Mouse (Mus musculus): Measurements from ENCODE around the gene Xpo6.

Gene Xpo6

DNA sequence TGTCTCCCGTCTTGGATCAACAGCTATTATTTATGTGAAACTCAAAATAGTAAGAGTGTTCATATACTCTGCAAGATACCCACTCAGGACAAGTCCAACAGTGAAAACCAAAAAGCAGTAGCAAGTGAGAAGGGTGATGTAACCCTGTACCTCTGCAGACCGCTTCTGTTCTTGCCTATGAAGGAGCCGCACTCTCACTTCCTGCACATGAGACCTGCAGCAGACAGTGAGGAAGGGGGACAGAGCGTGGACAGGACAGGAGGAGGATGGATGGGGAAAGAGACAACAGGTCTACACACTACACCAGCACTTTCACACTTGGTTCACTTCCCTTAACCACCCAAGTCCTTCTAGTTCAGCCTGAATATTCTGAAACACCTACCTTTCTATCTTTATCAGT is 48.0 kb downstream of the Xpo6 start:
- in situ Hi-C loops (cut with MboI; ENCODE audit: low pct_unique_long_range_greater_than_20kb in 1 of 2, low sequenced_read_pairs in 2 of 2, unreplicated experiment in 1 of 2), result no loop called here

DNA sequence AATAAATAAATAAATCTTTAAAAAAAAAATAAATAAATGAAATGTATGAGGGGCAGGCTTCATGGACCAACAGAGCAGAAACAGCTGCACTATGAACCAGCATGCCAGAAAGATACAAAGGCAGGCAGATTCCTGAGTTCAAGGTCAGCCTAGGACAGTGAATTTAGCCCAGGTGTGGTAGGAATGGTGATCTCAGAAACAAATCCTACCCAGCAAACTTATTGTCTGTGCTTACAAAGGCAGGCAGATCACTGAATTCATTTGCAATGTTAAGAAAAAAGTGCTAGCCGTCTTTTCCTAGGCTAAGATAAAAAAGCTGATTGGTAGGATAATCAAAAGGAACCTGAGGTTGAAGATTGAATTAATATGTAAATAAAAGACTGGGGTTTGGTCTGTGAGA is 54.1 kb downstream of the Xpo6 start:
- in situ Hi-C loops (cut with MboI; ENCODE audit: low pct_unique_long_range_greater_than_20kb in 1 of 2, low sequenced_read_pairs in 2 of 2, unreplicated experiment in 1 of 2), result no loop called here

DNA sequence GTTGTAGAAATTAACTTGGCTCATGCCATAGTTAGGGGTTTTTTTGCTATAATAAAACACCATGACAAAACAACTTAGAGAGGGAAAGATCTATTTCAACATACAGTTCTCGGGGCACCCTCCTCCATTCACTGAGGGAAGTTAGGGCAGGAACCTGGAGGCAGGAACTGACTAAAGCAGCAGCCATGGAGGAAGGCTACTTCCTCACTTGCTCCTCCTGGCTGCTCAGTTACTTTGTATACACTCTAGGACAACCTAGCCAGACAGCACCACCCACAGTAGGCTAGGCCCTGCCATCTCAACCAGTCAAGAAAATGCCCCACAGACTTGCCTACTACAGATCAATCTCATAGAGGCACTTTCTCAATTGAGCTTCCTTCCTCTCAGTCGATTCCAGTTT is 55.9 kb downstream of the Xpo6 start:
- in situ Hi-C loops (cut with MboI; ENCODE audit: low pct_unique_long_range_greater_than_20kb in 1 of 2, low sequenced_read_pairs in 2 of 2, unreplicated experiment in 1 of 2), result no loop called here

DNA sequence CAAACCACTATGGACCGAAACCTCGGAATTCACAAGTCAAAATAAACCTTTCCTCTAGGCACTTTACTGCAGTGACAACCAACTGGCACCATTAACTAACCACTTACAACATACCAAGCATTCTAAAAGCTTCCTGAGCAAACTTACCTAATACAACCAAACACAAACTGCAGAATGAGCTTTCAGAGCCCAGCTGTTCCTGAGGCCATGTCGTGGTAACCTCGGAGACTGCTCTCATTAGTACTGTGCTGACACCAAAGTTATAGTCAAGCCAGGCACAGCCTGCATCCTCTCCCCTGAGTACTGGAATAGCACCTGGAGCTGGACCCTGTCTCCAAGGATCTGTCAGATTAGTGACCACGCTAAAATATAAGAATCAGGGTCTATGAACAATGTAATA is 62.5 kb downstream of the Xpo6 start:
- in situ Hi-C loops (cut with MboI; ENCODE audit: low pct_unique_long_range_greater_than_20kb in 1 of 2, low sequenced_read_pairs in 2 of 2, unreplicated experiment in 1 of 2), result no loop called here

DNA sequence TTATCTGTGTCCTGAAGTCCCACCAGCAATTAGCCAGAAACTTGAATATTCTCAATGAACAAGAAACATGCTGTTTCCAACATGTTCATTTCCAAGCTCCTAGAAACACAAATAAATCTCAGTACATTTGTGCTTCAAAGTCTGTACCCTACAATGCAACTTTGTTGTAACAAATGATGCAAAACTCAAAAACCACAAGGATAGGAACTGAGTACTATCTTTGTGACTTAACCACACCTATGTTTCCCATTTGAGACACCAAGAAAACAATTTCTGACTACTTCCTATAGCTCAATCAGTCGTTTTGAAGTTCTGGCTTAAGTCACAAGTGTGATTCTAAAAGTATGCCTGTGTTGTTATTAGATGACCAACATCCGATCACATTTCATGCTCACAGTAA is 64.9 kb downstream of the Xpo6 start:
- in situ Hi-C loops (cut with MboI; ENCODE audit: low pct_unique_long_range_greater_than_20kb in 1 of 2, low sequenced_read_pairs in 2 of 2, unreplicated experiment in 1 of 2), result no loop called here

DNA sequence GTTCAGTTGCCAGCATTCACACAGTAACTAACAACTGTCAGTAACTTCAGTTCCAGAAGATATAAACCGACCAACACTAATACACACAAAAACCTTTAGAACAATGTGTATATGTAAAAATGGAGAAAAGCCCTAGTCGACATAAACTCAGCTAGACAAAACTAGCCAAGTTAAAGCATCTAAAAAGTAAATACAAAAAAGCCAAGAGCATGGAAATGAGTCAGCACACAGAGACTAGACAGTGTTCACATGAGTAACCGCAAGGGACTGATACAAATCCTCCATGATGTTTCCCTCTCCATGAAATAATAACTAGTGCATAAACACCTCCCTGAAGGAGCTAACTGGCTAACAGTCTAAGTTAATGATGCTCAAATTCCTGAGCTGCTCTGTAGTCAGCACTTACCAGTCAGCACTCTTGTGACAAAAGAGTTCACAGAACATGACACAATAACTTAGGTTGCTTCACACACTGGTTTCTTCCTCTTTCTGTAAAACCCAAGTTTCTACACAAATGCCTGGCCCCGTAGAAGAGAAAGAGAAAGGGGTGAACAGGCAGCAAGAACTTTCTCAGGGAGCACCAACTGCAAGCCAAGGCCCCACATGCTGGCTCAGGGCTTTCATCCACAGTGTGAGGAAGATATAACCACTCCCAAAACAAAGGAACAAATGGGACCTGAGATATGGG is 65.5 kb downstream of the Xpo6 start:
- in situ Hi-C loops (cut with MboI; ENCODE audit: low pct_unique_long_range_greater_than_20kb in 1 of 2, low sequenced_read_pairs in 2 of 2, unreplicated experiment in 1 of 2), result no loop called here

DNA sequence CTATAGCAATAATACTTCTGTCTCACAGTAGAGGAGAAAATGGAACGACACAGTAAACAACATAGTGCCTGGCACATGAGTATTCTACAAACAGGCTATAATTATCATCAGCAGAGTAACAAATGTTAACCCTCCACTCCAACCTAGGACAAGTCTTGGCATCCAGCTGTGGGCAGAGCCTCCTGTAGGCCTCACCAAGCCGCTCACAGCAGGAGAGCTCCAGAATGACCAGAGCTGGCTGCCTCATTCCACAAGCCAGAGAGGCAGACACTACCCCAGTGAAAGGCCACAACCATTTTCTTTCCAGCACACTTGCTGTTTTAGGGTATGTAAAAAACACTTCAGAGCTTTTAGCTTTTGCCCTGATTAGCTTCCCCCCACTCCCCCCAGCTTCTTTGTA is 72.6 kb downstream of the Xpo6 start:
- in situ Hi-C loops (cut with MboI; ENCODE audit: low pct_unique_long_range_greater_than_20kb in 1 of 2, low sequenced_read_pairs in 2 of 2, unreplicated experiment in 1 of 2), result no loop called here

DNA sequence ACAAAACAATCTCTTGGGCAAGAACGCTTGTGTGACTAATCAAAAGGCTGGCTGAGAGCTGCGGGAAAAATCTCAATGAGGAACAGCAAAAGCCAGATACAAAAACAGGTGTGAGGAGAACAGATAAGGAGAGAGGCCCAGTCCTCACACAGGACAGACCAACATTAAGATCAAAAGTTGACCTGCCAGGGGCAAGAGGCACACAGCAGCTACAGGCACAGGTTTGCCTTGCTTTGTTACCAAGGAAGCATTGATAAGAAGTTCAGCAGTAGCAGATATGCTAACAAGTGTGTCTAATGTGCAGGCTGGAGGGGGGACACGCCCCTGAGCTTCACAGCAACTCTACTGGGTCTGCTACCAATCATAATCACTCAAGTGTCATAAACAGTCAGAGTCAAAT is 73.8 kb downstream of the Xpo6 start:
- in situ Hi-C loops (cut with MboI; ENCODE audit: low pct_unique_long_range_greater_than_20kb in 1 of 2, low sequenced_read_pairs in 2 of 2, unreplicated experiment in 1 of 2), result no loop called here

DNA sequence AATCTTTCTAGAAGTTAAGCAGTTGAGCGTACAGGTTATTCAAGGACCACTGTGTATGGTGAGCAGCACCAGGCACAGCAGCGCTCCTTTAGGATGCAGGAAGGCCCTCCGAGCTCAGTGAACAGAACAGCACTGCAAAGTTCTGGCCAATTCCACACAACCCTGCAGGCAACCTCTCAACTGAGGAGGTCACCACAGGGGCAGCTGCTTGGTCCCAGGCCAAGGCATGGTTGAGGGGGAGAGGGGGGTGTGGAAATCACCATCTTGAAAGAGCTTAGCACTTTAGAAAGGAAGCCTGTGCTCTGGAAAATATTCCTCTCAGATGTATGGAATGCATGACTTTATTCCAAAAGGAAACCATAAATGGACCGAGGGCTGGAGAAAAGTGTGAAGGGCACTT is 78.8 kb downstream of the Xpo6 start:
- in situ Hi-C loops (cut with MboI; ENCODE audit: low pct_unique_long_range_greater_than_20kb in 1 of 2, low sequenced_read_pairs in 2 of 2, unreplicated experiment in 1 of 2), result no loop called here

DNA sequence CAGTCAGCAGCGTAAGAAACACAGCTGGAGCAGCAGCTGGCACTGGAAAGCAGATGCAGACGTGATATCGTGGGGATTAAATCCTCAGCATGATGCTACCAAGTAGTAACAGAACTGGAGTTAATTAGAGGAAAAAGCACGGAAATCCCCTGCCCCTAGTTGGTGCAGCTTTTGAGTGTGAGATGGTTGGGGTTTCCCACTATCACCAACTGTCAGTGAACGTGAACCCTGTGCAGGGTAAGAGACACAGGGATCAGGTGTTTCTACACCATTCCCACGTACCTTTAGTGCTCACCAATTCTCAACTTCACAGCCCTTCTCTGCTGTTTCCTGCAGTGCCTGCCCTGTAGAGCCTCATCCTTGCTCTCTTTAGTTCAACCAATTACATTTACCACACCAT is 80.5 kb downstream of the Xpo6 start:
- in situ Hi-C loops (cut with MboI; ENCODE audit: low pct_unique_long_range_greater_than_20kb in 1 of 2, low sequenced_read_pairs in 2 of 2, unreplicated experiment in 1 of 2), result no loop called here

DNA sequence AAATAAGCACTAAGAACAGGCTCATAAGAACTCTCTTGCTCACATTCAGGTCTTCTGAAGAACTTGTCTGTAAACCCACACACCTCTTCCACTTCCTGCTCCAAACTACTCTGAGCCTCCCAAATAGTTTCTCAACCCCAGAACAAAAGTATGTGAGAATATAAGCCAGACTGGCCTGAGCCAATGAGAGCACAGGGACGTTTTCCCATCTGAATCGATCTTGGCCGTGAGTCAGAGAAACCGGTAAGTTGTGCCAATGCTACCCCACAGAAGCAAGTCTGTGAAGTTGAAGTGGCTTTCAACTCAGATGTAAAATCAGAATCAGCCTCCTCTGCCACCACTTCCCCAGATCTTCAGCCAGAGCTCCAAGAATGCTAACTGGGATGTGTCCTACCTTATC is 87.0 kb downstream of the Xpo6 start:
- in situ Hi-C loops (cut with MboI; ENCODE audit: low pct_unique_long_range_greater_than_20kb in 1 of 2, low sequenced_read_pairs in 2 of 2, unreplicated experiment in 1 of 2), result no loop called here

DNA sequence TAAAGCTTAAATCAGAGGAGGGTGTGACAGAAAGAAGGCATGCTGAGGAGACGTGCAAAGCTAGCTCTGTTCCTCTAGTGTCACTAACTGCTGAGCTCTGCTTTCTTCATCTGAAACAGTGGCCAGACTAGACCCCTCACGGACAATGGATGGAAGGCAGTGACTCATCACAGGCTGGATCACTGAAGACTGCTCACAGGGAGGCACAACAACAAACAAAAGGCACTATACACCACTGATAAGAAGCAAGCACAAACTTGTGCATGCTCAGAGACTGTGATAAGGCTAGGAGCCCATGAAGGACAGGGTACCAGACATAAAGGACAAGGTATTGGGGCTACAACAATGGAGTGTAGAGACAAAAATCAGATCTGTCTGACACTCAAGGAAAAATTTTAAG is 89.1 kb downstream of the Xpo6 start:
- in situ Hi-C loops (cut with MboI; ENCODE audit: low pct_unique_long_range_greater_than_20kb in 1 of 2, low sequenced_read_pairs in 2 of 2, unreplicated experiment in 1 of 2), result no loop called here

DNA sequence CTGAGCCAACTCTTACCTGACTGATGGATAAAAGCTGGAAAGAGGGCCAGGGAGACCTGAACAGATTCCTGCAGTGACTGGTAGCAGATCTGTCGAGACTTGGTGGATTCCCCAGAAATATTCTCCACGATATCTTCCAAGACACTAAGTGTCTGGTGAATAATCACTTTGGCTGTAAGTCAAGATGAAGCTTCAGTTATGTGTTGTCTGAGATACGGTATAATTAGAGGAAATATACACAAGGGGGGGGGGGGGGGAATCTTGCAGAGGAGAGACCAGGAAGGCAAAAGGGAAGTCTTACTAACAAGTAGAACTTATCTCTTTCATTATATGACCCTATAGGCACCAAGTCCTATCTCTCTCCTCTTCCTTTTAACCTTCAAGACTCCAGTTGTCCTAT is 90.4 kb downstream of the Xpo6 start:
- in situ Hi-C loops (cut with MboI; ENCODE audit: low pct_unique_long_range_greater_than_20kb in 1 of 2, low sequenced_read_pairs in 2 of 2, unreplicated experiment in 1 of 2), result no loop called here

DNA sequence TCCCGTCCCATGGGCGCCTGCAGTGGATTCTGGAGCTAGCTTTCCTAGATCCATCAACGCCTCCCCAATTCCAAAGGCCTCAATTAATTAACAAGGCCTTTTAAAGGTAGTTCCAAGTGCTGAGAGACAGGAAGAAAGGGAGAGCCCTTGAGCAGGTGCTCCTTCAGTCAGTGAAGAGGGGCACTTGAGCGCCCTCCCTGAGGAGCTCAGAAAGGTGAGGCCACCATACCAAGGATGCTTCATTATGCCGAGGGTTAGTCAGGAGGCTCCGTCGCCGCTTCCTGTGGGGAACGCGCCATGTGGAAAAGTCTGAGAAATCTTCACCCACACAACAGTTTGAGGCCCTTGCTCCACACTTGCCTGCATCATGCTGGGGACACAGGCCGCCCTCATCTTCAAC is 99.9 kb downstream of the Xpo6 start:
- in situ Hi-C loops (cut with MboI; ENCODE audit: low pct_unique_long_range_greater_than_20kb in 1 of 2, low sequenced_read_pairs in 2 of 2, unreplicated experiment in 1 of 2), result no loop called here

DNA sequence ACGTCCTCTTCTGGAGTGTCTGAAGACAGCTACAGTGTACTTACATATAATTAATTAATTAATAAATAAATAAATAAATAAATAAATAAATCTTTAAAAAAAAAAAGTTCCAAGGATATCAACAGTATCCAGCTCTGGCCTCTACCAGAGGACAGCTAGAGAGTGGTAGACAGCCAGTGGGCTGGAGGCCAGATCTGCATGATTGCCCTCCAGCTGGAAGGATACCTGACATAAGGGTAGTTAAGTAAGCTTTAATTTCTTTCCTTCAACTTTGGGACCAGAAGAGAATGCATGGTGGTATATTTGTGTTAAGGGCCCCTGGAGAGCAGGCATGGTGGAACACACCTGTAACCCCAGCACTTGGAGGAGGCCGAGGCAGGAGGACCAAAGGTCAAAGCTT is 100.5 kb downstream of the Xpo6 start:
- in situ Hi-C loops (cut with MboI; ENCODE audit: low pct_unique_long_range_greater_than_20kb in 1 of 2, low sequenced_read_pairs in 2 of 2, unreplicated experiment in 1 of 2), result no loop called here

DNA sequence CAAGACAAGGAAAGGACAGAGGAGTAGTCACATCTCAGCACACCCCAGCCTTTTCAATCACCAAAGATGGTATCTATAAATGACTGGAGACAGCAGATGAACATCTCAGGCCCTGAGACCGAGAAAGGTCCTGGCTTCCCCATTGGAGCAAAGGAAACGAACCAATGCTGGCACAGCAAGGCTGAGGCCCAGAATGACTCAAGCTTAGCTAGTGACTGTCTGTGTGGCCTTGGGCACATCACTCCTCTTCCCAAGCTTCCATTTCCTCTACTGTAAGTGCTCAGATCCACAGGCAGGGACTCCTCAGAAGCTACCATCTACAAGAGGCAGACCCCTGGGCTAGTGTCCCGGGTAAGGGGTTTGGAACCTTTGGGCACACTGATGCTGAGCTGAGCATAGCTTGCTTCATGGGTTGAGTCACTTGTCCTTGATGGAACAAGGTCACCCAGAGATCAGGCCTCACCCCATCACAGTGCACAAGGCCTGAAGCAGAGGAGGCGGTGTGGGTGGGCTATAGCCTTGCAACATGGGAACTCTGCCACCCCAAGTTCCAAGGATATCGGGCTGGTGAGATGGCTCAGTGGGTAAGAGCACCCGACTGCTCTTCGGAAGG is 101.0 kb downstream of the Xpo6 start:
- in situ Hi-C loops (cut with MboI; ENCODE audit: low pct_unique_long_range_greater_than_20kb in 1 of 2, low sequenced_read_pairs in 2 of 2, unreplicated experiment in 1 of 2), result no loop called here

DNA sequence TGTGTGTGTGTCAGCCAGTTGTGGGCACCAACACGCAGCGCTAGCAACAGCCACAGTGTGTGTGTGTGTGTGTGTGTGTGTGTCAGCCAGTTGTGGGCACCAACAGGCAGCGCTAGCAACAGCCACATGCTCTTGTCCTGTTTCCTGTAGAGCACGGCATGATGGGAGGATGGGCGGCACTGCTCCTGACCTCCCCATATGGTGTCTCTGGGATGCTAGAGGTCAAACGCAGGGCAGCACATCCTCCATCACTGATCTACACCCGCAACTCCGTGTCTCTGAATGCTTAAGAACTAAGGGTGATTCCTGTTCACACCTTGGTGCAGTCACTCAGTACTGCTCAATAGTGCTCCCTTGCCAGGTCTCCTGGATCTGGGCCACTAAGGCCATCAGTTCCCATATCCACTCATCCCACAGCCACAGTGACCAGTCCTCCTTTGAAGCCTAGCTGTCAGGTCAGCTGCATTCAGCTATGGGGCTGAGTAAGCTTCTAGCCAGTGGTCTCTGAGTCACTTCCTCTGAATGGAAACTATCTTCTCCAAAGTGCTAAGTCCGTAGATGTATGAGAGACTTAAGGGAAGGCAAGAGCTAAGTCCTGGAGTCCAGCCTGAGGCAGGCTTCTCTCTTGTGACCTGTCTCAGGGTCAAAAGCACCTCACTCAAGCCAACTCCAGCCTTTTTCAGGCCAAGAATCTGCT is 102.9 kb downstream of the Xpo6 start:
- in situ Hi-C loops (cut with MboI; ENCODE audit: low pct_unique_long_range_greater_than_20kb in 1 of 2, low sequenced_read_pairs in 2 of 2, unreplicated experiment in 1 of 2), result no loop called here

DNA sequence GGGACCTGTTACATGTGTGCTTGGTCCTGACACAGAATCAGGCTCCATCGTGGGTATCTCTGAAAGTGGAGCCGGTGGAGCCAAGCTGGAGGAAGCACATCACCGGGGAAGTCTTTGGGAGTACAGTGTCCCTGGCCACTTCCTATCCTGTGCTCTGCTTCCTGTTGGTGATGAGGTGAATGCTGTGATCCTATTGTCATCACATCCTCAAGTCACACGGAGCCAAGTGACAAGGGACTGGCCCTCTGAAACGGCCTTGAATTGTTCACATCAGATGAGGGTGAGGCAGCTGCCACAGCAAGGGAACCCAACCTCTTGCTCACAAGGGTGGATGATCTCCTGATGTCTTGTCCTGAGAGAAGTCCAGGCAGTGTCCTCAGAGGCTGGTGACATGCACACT is 103.7 kb downstream of the Xpo6 start:
- in situ Hi-C loops (cut with MboI; ENCODE audit: low pct_unique_long_range_greater_than_20kb in 1 of 2, low sequenced_read_pairs in 2 of 2, unreplicated experiment in 1 of 2), result no loop called here

DNA sequence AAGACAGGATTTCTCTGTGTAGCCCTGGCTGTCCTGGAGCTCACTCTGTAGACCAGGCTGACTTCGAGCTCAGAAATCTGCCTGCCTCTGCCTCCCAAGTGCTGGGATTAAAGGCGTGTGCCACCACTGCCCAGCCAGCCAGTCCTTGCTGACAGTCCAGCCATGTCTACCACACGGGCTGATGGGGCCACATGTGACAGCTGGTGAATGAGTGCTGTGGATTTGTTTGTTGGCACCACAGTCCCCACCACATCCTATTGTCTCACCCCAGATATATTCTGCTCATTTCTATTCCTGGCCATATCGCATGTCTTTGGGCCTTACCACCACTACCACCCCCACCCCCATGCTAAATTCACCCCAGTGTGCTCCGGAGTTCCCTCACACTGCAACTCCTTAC is 105.6 kb downstream of the Xpo6 start:
- in situ Hi-C loops (cut with MboI; ENCODE audit: low pct_unique_long_range_greater_than_20kb in 1 of 2, low sequenced_read_pairs in 2 of 2, unreplicated experiment in 1 of 2), result no loop called here

DNA sequence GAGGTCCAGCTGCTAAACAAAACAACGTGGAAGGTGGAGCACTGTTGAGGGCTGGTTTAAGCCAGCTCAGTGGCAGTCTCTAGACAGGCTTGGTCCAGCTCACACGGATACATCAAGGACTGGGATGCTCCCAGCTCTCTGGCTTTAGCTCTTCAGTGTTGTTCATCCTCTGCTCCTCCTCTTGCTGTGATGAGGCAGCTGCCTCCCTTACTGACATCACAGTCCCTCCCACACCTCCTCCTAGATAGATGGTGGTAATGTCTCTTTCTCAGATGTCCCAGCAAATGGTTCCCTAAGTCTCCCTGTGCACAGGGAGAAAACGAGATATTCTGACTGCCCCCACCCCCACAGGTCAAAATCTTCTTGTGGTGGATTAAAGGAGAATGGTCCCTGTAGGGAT is 107.1 kb downstream of the Xpo6 start:
- in situ Hi-C loops (cut with MboI; ENCODE audit: low pct_unique_long_range_greater_than_20kb in 1 of 2, low sequenced_read_pairs in 2 of 2, unreplicated experiment in 1 of 2), result no loop called here

Data from mouse embryonic stem cell (cell line).